Mouse (Mus musculus) lung, postnatal 0 days (tissue): Measurements from ENCODE around the gene Kpnb1. TPM values are rescaled to one million over a fixed set of nuclear protein-coding genes. Genes with fewer than 3 reads are reported as not detected.
A peak's percentile ranks its signal among the peaks of the same experiment; 100 is the strongest.

ENCODE experiments used
- ATAC-seq: fragments of 200-750 bp; cut with Nextera tagmentation; 2 replicates; pipeline ENCODE4 v1.8.0; 2017; ENCODE audit warnings: moderate library complexity
- DNase-seq: peaks from one replicate; pipeline ENCODE4 v3.0.0-alpha.2; 2016; ENCODE audit warnings: low spot score
- H3K27ac ChIP-seq: fragments of 300-500 bp; sonication (generic); 2 replicates; pipeline ENCODE4 v1.5.1; 2014; ENCODE audit warnings: antibody characterized with exemption, mild to moderate bottlenecking, low read length, mixed read lengths
- H3K27me3 ChIP-seq: fragments of 300-500 bp; sonication (generic); replicated peaks from 2 replicates; pipeline ENCODE4 v1.6.1; 2014; ENCODE audit warnings: low read length, mixed read lengths; ENCODE audit not compliant: insufficient read depth
- H3K36me3 ChIP-seq: fragments of 300-500 bp; sonication (generic); 2 replicates; pipeline ENCODE4 v1.6.1; 2014; ENCODE audit warnings: low read length, mixed read lengths; ENCODE audit not compliant: insufficient read depth
- H3K4me1 ChIP-seq: fragments of 300-500 bp; sonication (generic); 2 replicates; pipeline ENCODE4 v1.6.1; 2014; ENCODE audit warnings: antibody characterized with exemption, low read depth, low read length, mixed read lengths; ENCODE audit not compliant: insufficient read depth
- H3K4me2 ChIP-seq: fragments of 300-500 bp; sonication (generic); replicated peaks from 2 replicates; pipeline ENCODE4 v1.6.1; 2014; ENCODE audit warnings: low read depth, mild to moderate bottlenecking, low read length, moderate library complexity, mixed read lengths
- H3K4me3 ChIP-seq: fragments of 300-500 bp; sonication (generic); 2 replicates; pipeline ENCODE4 v1.5.1; 2014; ENCODE audit warnings: low read depth, low read length
- H3K9ac ChIP-seq: fragments of 300-500 bp; sonication (generic); replicated peaks from 2 replicates; pipeline ENCODE4 v1.6.1; 2014; ENCODE audit warnings: low read depth, mild to moderate bottlenecking
- H3K9me3 ChIP-seq: fragments of 300-500 bp; sonication (generic); 2 replicates; pipeline ENCODE4 v1.6.1; 2016; ENCODE audit warnings: low read length, mixed read lengths
- CTCF ChIP-seq: IDR thresholded peaks from 2 replicates; pipeline ENCODE4 v1.5.1; 2016; ENCODE audit warnings: antibody characterized with exemption, mild to moderate bottlenecking
- EP300 ChIP-seq: IDR thresholded peaks from 2 replicates; pipeline ENCODE4 v1.6.1; 2016; ENCODE audit warnings: antibody characterized with exemption, mild to moderate bottlenecking, control low read depth
- WGBS: fragments of 180-500 bp; shearing (Covaris S2); extraction: QIAGEN DNeasy Blood & Tissue Kit; methylation state at CpG from one replicate; pipeline ENCODE4 v1.1.7; 2014; 5-methylcytosine and 5-hydroxymethylcytosine counted together
- polyA plus RNA-seq: library from polyadenylated mRNA; unstranded; fragments of >200 nt; fragmentation: Nextera tagmentation; extraction: Ambion mirVana; gene quantifications from 2 replicates; pipeline ENCODE4 v1.2.1, GENCODE M21; 2015

The Kpnb1 gene
- polyA plus RNA-seq, 1 experiment from 2014 or later = 17.0 TPM

DNA sequence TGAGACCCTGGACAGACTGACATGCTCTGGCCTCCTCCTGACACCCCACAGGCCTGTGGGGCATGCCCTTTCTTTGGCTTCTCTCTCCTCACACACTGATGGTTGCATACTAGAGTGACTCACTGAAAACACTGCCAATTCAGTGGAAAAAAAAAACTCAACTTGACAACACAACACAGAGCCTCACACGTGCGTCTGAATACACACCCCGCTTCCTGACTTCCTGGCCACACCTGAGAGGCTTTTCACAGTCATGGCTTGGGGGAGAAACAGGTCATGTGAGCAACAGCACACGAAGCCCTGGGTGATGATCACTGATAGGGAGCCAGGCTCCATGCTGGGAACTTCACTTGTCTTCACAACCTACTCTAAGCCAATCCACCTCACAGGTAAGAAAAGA, 46.9 kb downstream of the Kpnb1 start:
- no peaks in the 10 kb centered on the region for H3K9me3 ChIP-seq
- 57% methylated on average over 4 of the region's 4 CpGs for whole genome bisulfite sequencing
- no peak for TF ChIP-seq EP300
- no peak for TF ChIP-seq CTCF

DNA sequence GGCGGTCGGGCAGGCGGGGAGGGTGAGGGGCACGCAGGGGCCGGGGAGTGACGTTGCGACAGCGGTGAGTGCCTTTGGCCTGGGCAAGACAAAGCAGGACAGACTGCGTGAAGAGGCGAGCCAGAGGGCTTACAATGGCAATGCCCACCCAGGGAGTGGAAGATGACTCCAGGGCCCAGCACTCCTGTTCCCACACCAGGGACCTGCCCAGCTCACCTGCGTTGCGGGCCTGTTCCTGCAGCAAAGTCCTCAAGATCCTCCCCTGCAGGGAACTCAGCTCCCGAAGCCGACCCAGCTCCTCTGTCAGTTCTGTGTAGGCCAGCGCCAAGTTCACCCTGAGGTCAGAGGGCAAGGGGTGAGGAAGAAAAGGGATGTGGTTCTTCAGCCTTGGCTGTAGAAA, 48.4 kb downstream of the Kpnb1 start:
- ATAC-seq = no peak

More for the DNA sequence above, 46.9 kb downstream of the Kpnb1 start:
- DNase-seq (peak; percentile 32), ATAC-seq (no peak)
- H3K4me2 ChIP-seq = no peak overlapping the region
- H3K27ac ChIP-seq = no peak overlapping the region
- H3K9ac ChIP-seq = no peak overlapping the region
- H3K36me3 ChIP-seq = no peaks in the 10 kb centered on the region
- 0 out of 2 replicates have a peak, but pooled peaks cover 3% of the 10 kb centered on the region for H3K4me1 ChIP-seq
- no peaks in the 10 kb centered on the region for H3K27me3 ChIP-seq
- no peak overlapping the region for H3K4me3 ChIP-seq

DNA sequence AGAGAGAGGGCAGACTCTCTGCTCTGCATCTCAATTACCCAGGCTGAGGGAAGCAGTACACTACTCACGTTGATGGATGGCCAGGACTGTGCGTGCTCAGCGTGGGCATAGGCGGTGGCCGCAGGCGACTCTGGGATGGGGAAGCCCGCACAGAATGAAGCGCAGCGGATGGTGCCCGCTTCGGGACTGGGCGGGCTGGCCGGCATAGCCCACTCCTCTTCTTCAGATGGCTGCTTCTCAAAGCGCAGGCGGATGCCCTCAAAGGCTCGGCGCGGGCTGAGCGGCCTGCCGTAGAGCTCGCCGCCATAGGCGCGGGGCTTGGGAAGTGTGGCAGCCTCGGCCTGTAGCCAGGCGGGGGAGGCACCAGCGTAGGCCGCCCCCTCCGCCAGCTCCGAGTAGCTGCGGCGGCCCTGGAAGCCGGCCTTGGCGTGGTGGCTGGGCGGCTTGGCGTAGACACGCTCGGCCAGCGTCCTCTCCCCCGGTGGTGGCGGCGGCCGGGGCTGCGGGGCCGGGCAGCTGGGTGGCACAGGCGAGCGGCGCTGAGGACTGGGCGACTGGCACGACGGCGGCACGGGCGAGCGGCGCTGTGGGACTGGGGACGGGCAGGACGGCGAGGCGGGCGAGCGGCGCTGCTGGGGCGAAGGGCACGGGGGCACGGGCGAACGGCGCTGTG, 49.0 kb downstream of the Kpnb1 start:
- WGBS = 37% methylated on average over 40 of the region's 69 CpGs
- DNase-seq = no peak

More for the DNA sequence above, 48.4 kb downstream of the Kpnb1 start:
- Histone ChIP-seq H3K36me3 (no peaks in the 10 kb centered on the region), H3K4me1 (0 out of 2 replicates have a peak, but pooled peaks cover 3% of the 10 kb centered on the region), H3K27ac (no peak overlapping the region), H3K4me2 (peak overlapping the region; percentile 58), H3K27me3 (no peaks in the 10 kb centered on the region), H3K9me3 (no peaks in the 10 kb centered on the region), H3K4me3 (peak overlapping the region; percentile 25), H3K9ac (no peak overlapping the region)
- no peak for DNase-seq
- TF ChIP-seq EP300 = no peak
- TF ChIP-seq CTCF = no peak
- 41% methylated on average over 15 of the region's 15 CpGs for WGBS

DNA sequence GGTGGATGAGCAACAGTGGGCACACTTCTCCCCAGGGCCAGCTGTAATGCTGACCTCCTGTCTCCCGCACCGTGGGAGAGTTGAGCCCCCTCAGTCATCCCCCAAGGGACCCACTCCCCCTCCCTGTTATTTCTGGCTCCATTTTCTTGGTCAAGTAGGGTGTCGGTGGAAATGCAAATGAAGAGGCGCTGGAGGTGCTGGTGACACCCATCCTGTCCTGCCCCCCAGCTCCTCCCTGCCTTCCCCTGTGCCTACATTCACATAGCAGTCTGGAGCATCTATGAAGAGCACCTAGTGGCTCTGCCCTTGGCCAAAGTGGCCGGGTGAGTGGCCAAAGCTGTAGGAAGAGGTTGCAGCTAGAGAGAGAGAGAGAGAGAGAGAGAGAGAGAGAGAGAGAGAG, 54.4 kb downstream of the Kpnb1 start:
- no peak for TF ChIP-seq EP300
- TF ChIP-seq CTCF = no peak

More for the DNA sequence above, 49.0 kb downstream of the Kpnb1 start:
- no peaks in the 10 kb centered on the region for H3K36me3 ChIP-seq
- peak overlapping the region; percentile 25 for H3K4me3 ChIP-seq
- no peak for TF ChIP-seq EP300
- peak; percentile 1; the same call in 1 of the 2 replicates for TF ChIP-seq CTCF
- ATAC-seq = peak; percentile 29
- H3K9ac ChIP-seq = no peak overlapping the region
- H3K4me1 ChIP-seq = 0 out of 2 replicates have a peak, but pooled peaks cover 3% of the 10 kb centered on the region
- no peaks in the 10 kb centered on the region for H3K9me3 ChIP-seq
- no peaks in the 10 kb centered on the region for H3K27me3 ChIP-seq
- H3K27ac ChIP-seq = no peak overlapping the region
- peak overlapping the region; percentile 58 for H3K4me2 ChIP-seq

DNA sequence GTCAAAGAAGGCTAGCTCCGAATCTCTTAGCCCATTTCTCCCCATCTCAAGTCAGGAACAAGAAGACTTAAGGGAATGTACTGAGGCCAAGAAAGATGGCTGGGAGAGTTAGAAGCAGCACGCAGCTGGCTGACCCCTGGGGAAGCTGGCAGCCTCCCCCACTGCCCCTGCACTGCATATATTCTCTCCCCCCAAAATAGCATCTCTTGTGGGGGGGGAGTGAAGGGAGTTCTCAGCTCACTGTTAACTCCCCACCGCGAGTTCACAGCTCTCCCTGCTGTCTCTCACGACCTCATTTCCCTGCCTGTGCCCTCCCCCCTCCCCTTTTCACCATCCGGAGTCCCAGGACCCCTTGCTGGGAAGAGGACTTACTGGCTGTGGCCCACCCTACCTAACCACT, 55.5 kb downstream of the Kpnb1 start:
- 23% methylated on average over 6 of the region's 6 CpGs for WGBS

More for the DNA sequence above, 54.4 kb downstream of the Kpnb1 start:
- DNase-seq (no peak), ATAC-seq (no peak)
- Histone ChIP-seq H3K4me2 (no peak overlapping the region), H3K27ac (no peak overlapping the region), H3K27me3 (no peaks in the 10 kb centered on the region), H3K4me3 (no peak overlapping the region), H3K9ac (no peak overlapping the region), H3K36me3 (no peaks in the 10 kb centered on the region), H3K4me1 (no peaks in the 10 kb centered on the region), H3K9me3 (no peaks in the 10 kb centered on the region)
- 51% methylated on average over 5 of the region's 5 CpGs for WGBS

DNA sequence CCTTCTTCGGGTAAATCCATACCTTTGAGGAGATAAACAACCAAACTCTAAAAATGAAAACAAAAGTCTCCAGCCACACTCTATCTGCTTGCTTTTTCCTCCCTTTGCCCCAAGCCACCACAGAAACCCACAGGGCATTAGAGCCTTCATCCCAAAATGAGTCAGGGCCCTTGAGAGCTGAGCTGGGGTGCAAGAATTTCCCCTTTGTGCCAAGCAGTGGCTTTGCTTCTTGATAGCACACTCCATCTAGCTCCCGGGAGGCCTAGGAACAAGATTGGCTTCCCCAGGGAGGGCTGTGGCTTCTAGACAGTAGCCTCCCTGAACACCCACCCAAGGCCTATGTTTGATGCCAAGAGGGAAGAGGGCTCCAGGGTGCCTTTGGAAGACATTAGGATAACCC, 56.0 kb downstream of the Kpnb1 start:
- no peaks in the 10 kb centered on the region for H3K27me3 ChIP-seq
- H3K4me3 ChIP-seq = no peak overlapping the region
- DNase-seq (no peak), ATAC-seq (no peak)
- no peak for TF ChIP-seq EP300
- TF ChIP-seq CTCF = no peak
- no peak overlapping the region for H3K4me2 ChIP-seq
- no peaks in the 10 kb centered on the region for H3K9me3 ChIP-seq
- no peak overlapping the region for H3K27ac ChIP-seq
- H3K4me1 ChIP-seq = no peaks in the 10 kb centered on the region
- H3K36me3 ChIP-seq = no peaks in the 10 kb centered on the region
- WGBS = 58% methylated on average over 2 of the region's 2 CpGs
- no peak overlapping the region for H3K9ac ChIP-seq

More for the DNA sequence above, 55.5 kb downstream of the Kpnb1 start:
- H3K27me3 ChIP-seq = no peaks in the 10 kb centered on the region
- no peaks in the 10 kb centered on the region for H3K9me3 ChIP-seq
- ATAC-seq = no peak
- no peaks in the 10 kb centered on the region for H3K4me1 ChIP-seq
- H3K27ac ChIP-seq = no peak overlapping the region
- no peak overlapping the region for H3K9ac ChIP-seq
- DNase-seq = no peak
- no peaks in the 10 kb centered on the region for H3K36me3 ChIP-seq
- TF ChIP-seq CTCF = no peak
- no peak for TF ChIP-seq EP300
- no peak overlapping the region for H3K4me2 ChIP-seq
- no peak overlapping the region for H3K4me3 ChIP-seq
